Mouse (Mus musculus) cerebral cortex, adult 2 months (tissue): ENCODE results near the gene Sbno2.

Experiments
- WGBS: fragments of 180-500 bp; shearing (Covaris S2); methylation state at CpG from one replicate; pipeline ENCODE4 v1.1.7; 2018; 5-methylcytosine and 5-hydroxymethylcytosine counted together

Gene Sbno2

GRCm38 (mm10) chr10:80105460-80105859 lies at the start of gene Sbno2:
TSS of gene Sbno2 (minus strand) at chr10:80105571.
- WGBS, result 82% methylated on average over 5 of the region's 5 CpGs

- 64% methylated on average over 7 of the region's 7 CpGs for WGBS
Observed at GRCm38 (mm10) chr10:80154384-80154783, 49.0 kb upstream of the Sbno2 start.

GRCm38 (mm10) chr10:80153713-80154112 lies 48.3 kb upstream of the Sbno2 start:
- 69% methylated on average over 19 of the region's 19 CpGs for WGBS

- whole genome bisulfite sequencing, result 21% methylated on average over 3 of the region's 3 CpGs
Observed at GRCm38 (mm10) chr10:80152873-80153260, 47.5 kb upstream of the Sbno2 start.

- WGBS, result 13% methylated on average over 15 of the region's 15 CpGs
Observed at GRCm38 (mm10) chr10:80152071-80152872, 46.9 kb upstream of the Sbno2 start.

GRCm38 (mm10) chr10:80151211-80152034 lies 46.1 kb upstream of the Sbno2 start:
- WGBS, result 9% methylated on average over 26 of the region's 26 CpGs

GRCm38 (mm10) chr10:80150226-80151210 lies 45.1 kb upstream of the Sbno2 start:
- under 1% methylated on average over 60 of the region's 71 CpGs for WGBS

- WGBS, result under 1% methylated on average over 88 of the region's 88 CpGs
Observed at GRCm38 (mm10) chr10:80149291-80150225, 44.2 kb upstream of the Sbno2 start.

- WGBS, result under 1% methylated on average over 57 of the region's 57 CpGs
Observed at GRCm38 (mm10) chr10:80148610-80149290, 43.4 kb upstream of the Sbno2 start.

- WGBS, result under 1% methylated on average over 42 of the region's 42 CpGs
Observed at GRCm38 (mm10) chr10:80147719-80148601, 42.6 kb upstream of the Sbno2 start, which contains the start of gene Midn. TSS of gene Midn (plus strand) at chr10:80148272.

- 63% methylated on average over 5 of the region's 5 CpGs for WGBS
Observed at GRCm38 (mm10) chr10:80147146-80147718, 41.9 kb upstream of the Sbno2 start.

GRCm38 (mm10) chr10:80146568-80147011 lies 41.2 kb upstream of the Sbno2 start:
- 72% methylated on average over 4 of the region's 4 CpGs for WGBS

- 38% methylated on average over 6 of the region's 6 CpGs for WGBS
Observed at GRCm38 (mm10) chr10:80145896-80146295, 40.5 kb upstream of the Sbno2 start.

- 52% methylated on average over 20 of the region's 20 CpGs for WGBS
Observed at GRCm38 (mm10) chr10:80144864-80145838, 39.8 kb upstream of the Sbno2 start.

- 71% methylated on average over 12 of the region's 12 CpGs for WGBS
Observed at GRCm38 (mm10) chr10:80144159-80144558, 38.8 kb upstream of the Sbno2 start.

GRCm38 (mm10) chr10:80143664-80144063 lies 38.3 kb upstream of the Sbno2 start:
- WGBS, result 77% methylated on average over 7 of the region's 7 CpGs

GRCm38 (mm10) chr10:80142530-80142925 lies 37.2 kb upstream of the Sbno2 start:
- WGBS, result 0% methylated on average over 15 of the region's 15 CpGs
